Mouse (Mus musculus): ENCODE measurements around the gene Cox14. TPM values are rescaled to one million over a fixed set of nuclear protein-coding genes. Genes with fewer than 3 reads are reported as not detected.
A peak's percentile ranks its signal among the peaks of the same experiment; 100 is the strongest.

Gene Cox14
- polyA plus RNA-seq, 1 experiment from 2014 or later, result 230 TPM

DNA sequence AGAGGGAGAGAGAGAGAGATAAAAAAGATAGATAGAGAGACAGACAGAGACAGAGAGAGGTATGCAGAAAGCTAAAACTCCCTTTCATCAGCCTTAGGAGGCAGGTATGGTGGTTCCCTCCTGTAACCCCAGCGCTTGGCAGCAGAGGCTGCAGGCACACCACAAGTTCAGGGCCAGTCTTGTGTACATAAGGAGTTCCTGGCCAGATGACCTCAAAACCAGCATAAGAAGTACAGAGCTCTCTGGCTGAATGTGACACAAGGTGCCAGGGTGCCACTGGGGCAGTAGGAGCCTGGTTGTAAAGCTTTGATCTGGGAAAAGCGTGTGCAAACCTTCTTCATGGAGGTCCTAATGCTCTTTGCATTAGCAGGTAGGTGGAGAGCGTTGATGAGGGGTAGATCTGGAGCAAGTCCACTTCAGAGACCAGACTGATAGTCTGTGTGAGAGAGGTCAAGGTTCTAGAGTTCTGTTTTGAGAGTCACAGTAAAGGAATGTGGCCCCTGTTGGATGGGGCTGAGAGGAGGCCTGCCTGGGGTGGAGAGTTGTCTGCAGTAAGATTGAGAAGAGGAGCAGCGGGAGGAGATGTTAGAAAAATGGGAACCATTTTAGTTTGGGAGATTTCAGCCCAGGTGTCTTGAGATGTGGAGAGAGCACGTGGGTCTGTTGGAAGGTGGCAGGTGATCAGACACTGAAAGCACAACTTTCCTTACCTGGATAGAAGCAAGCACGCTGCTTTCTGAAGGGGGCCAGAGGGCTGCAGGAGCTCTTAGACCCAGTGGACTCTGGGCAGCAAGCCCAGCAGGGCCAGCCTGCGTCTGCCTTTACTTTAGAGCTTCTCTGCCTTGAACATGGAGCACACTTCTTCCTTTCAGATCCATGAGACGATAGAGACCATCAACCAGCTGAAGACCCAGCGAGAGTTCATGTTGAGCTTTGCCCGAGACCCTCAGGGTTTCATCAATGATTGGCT is 14.9 kb upstream of the Cox14 start:
- H3K4me2 ChIP-seq (ENCODE audit: low read length), result no peak overlapping the region
- no peak overlapping the region for H3K27ac ChIP-seq (replicated peaks in 1 of 2; ENCODE audit: control insufficient read depth in 1 of 2, insufficient read depth in 1 of 2, low read depth in 2 of 2, low read length in 2 of 2)
- H3K36me3 ChIP-seq (ENCODE audit: control insufficient read depth, insufficient read depth, low read length), result peaks cover 90% of the 10 kb centered on the region
- no peaks in the 10 kb centered on the region for H3K27me3 ChIP-seq (ENCODE audit: control insufficient read depth, insufficient read depth, low read length)
- no peak overlapping the region for H3K4me3 ChIP-seq (ENCODE audit: control insufficient read depth in 1 of 2, insufficient read depth in 1 of 2, low read depth in 1 of 2, low read length in 2 of 2)
- H3K9ac ChIP-seq (ENCODE audit: low read length), result no peak overlapping the region
- WGBS, result 92% methylated on average over 10 of the region's 10 CpGs
- no peaks in the 10 kb centered on the region for H3K9me3 ChIP-seq (ENCODE audit: control insufficient read depth, low read length)
- ATAC-seq (ENCODE audit: insufficient number of reproducible peaks, insufficient read depth, low FRiP score, low read depth), result no peak
- peaks cover 13 to 24% of the 10 kb centered on the region in 2 experiments for H3K4me1 ChIP-seq (ENCODE audit: control insufficient read depth in 2 of 2, insufficient read depth in 2 of 2, low read length in 2 of 2)

GRCm38 (mm10) chr15:99711491-99711890 is 13.9 kb upstream of the Cox14 start:
- Histone ChIP-seq H3K4me1 (ENCODE audit: control insufficient read depth in 2 of 2, insufficient read depth in 2 of 2, low read length in 2 of 2) (peaks cover 11 to 17% of the 10 kb centered on the region in 2 experiments), H3K27ac (replicated peaks in 1 of 2; ENCODE audit: control insufficient read depth in 1 of 2, insufficient read depth in 1 of 2, low read depth in 2 of 2, low read length in 2 of 2) (no peak overlapping the region), H3K9me3 (ENCODE audit: control insufficient read depth, low read length) (no peaks in the 10 kb centered on the region), H3K36me3 (ENCODE audit: control insufficient read depth, insufficient read depth, low read length) (peaks cover 83% of the 10 kb centered on the region), H3K9ac (ENCODE audit: low read length) (no peak overlapping the region), H3K27me3 (ENCODE audit: control insufficient read depth, insufficient read depth, low read length) (no peaks in the 10 kb centered on the region), H3K4me2 (ENCODE audit: low read length) (no peak overlapping the region), H3K4me3 (ENCODE audit: control insufficient read depth in 1 of 2, insufficient read depth in 1 of 2, low read depth in 1 of 2, low read length in 2 of 2) (no peak overlapping the region)
- ATAC-seq (ENCODE audit: insufficient number of reproducible peaks, insufficient read depth, low FRiP score, low read depth), result no peak
- WGBS, result 73% methylated on average over 3 of the region's 3 CpGs

- Histone ChIP-seq H3K27me3 (ENCODE audit: control insufficient read depth, insufficient read depth, low read length) (no peaks in the 10 kb centered on the region), H3K4me2 (ENCODE audit: low read length) (no peak overlapping the region), H3K27ac (replicated peaks in 1 of 2; ENCODE audit: control insufficient read depth in 1 of 2, insufficient read depth in 1 of 2, low read depth in 2 of 2, low read length in 2 of 2) (peak overlapping the region in 1 of 2 experiments; percentile 86; a peak in 2 of 4 replicates), H3K4me1 (ENCODE audit: control insufficient read depth in 2 of 2, insufficient read depth in 2 of 2, low read length in 2 of 2) (peaks cover 13 to 22% of the 10 kb centered on the region in 2 experiments), H3K9me3 (ENCODE audit: control insufficient read depth, low read length) (no peaks in the 10 kb centered on the region), H3K9ac (ENCODE audit: low read length) (peak overlapping the region; percentile 54; the same call in 1 of the 2 replicates), H3K36me3 (ENCODE audit: control insufficient read depth, insufficient read depth, low read length) (peaks cover 68% of the 10 kb centered on the region), H3K4me3 (ENCODE audit: control insufficient read depth in 1 of 2, insufficient read depth in 1 of 2, low read depth in 1 of 2, low read length in 2 of 2) (no peak overlapping the region)
- ATAC-seq (ENCODE audit: insufficient number of reproducible peaks, insufficient read depth, low FRiP score, low read depth), result no peak
- WGBS, result 65% methylated on average over 13 of the region's 13 CpGs
Measured at GRCm38 (mm10) chr15:99712666-99713559, 12.5 kb upstream of the Cox14 start.

- Histone ChIP-seq H3K4me2 (ENCODE audit: low read length) (no peak overlapping the region), H3K4me1 (ENCODE audit: control insufficient read depth in 2 of 2, insufficient read depth in 2 of 2, low read length in 2 of 2) (peaks cover 13 to 22% of the 10 kb centered on the region in 2 experiments), H3K9me3 (ENCODE audit: control insufficient read depth, low read length) (no peaks in the 10 kb centered on the region), H3K27me3 (ENCODE audit: control insufficient read depth, insufficient read depth, low read length) (no peaks in the 10 kb centered on the region), H3K36me3 (ENCODE audit: control insufficient read depth, insufficient read depth, low read length) (peaks cover 62% of the 10 kb centered on the region), H3K9ac (ENCODE audit: low read length) (peak overlapping the region; percentile 54; the same call in 1 of the 2 replicates), H3K27ac (replicated peaks in 1 of 2; ENCODE audit: control insufficient read depth in 1 of 2, insufficient read depth in 1 of 2, low read depth in 2 of 2, low read length in 2 of 2) (peak overlapping the region; percentile 67 to 86), H3K4me3 (ENCODE audit: control insufficient read depth in 1 of 2, insufficient read depth in 1 of 2, low read depth in 1 of 2, low read length in 2 of 2) (no peak overlapping the region)
- WGBS, result 65% methylated on average over 3 of the region's 3 CpGs
- no peak for ATAC-seq (ENCODE audit: insufficient number of reproducible peaks, insufficient read depth, low FRiP score, low read depth)
Measured at GRCm38 (mm10) chr15:99713569-99713968, 11.8 kb upstream of the Cox14 start.

- no peak overlapping the region for H3K4me3 ChIP-seq (ENCODE audit: control insufficient read depth in 1 of 2, insufficient read depth in 1 of 2, low read depth in 1 of 2, low read length in 2 of 2)
- 23% methylated on average over 4 of the region's 4 CpGs for WGBS
- H3K36me3 ChIP-seq (ENCODE audit: control insufficient read depth, insufficient read depth, low read length), result peaks cover 62% of the 10 kb centered on the region
- H3K4me1 ChIP-seq (ENCODE audit: control insufficient read depth in 2 of 2, insufficient read depth in 2 of 2, low read length in 2 of 2), result peaks cover 13 to 22% of the 10 kb centered on the region in 2 experiments
- H3K4me2 ChIP-seq (ENCODE audit: low read length), result no peak overlapping the region
- peak overlapping the region; percentile 67 to 86 for H3K27ac ChIP-seq (replicated peaks in 1 of 2; ENCODE audit: control insufficient read depth in 1 of 2, insufficient read depth in 1 of 2, low read depth in 2 of 2, low read length in 2 of 2)
- ATAC-seq (ENCODE audit: insufficient number of reproducible peaks, insufficient read depth, low FRiP score, low read depth), result no peak
- H3K27me3 ChIP-seq (ENCODE audit: control insufficient read depth, insufficient read depth, low read length), result no peaks in the 10 kb centered on the region
- no peaks in the 10 kb centered on the region for H3K9me3 ChIP-seq (ENCODE audit: control insufficient read depth, low read length)
- H3K9ac ChIP-seq (ENCODE audit: low read length), result peak overlapping the region; percentile 54; the same call in 1 of the 2 replicates
Measured at GRCm38 (mm10) chr15:99714206-99714605, 11.2 kb upstream of the Cox14 start.

DNA sequence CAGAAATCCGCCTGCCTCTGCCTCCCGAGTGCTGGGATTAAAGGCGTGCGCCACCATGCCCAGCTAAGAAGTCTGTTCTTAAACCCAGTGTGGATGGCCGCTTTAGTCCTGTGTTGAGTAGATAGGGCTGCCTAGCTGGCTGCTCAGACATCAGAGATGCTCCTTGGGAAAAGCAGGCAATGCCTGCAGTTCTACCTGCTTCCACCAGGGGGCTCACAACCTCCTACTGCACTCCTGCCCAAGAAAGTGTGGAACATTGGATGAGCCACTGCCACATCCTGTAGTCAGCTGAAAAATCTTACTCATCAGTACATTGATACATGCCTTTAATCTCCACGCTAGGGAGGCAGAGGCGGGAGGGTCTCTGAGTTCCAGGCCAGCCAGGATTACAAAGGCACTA is 10.6 kb upstream of the Cox14 start:
- no peak for ATAC-seq (ENCODE audit: insufficient number of reproducible peaks, insufficient read depth, low FRiP score, low read depth)
- peaks cover 57% of the 10 kb centered on the region for H3K36me3 ChIP-seq (ENCODE audit: control insufficient read depth, insufficient read depth, low read length)
- H3K27ac ChIP-seq (replicated peaks in 1 of 2; ENCODE audit: control insufficient read depth in 1 of 2, insufficient read depth in 1 of 2, low read depth in 2 of 2, low read length in 2 of 2), result peak overlapping the region in 1 of 2 experiments; percentile 86; a peak in 2 of 4 replicates
- H3K4me3 ChIP-seq (ENCODE audit: control insufficient read depth in 1 of 2, insufficient read depth in 1 of 2, low read depth in 1 of 2, low read length in 2 of 2), result no peak overlapping the region
- no peaks in the 10 kb centered on the region for H3K27me3 ChIP-seq (ENCODE audit: control insufficient read depth, insufficient read depth, low read length)
- H3K4me1 ChIP-seq (ENCODE audit: control insufficient read depth in 2 of 2, insufficient read depth in 2 of 2, low read length in 2 of 2), result peaks cover 13 to 22% of the 10 kb centered on the region in 2 experiments
- H3K4me2 ChIP-seq (ENCODE audit: low read length), result no peak overlapping the region
- H3K9me3 ChIP-seq (ENCODE audit: control insufficient read depth, low read length), result no peaks in the 10 kb centered on the region
- H3K9ac ChIP-seq (ENCODE audit: low read length), result no peak overlapping the region
- 48% methylated on average over 7 of the region's 7 CpGs for WGBS

GRCm38 (mm10) chr15:99715361-99715865 is 10.0 kb upstream of the Cox14 start:
- H3K4me1 ChIP-seq (ENCODE audit: control insufficient read depth in 2 of 2, insufficient read depth in 2 of 2, low read length in 2 of 2), result peaks cover 13 to 22% of the 10 kb centered on the region in 2 experiments
- H3K36me3 ChIP-seq (ENCODE audit: control insufficient read depth, insufficient read depth, low read length), result peaks cover 56% of the 10 kb centered on the region
- no peak for ATAC-seq (ENCODE audit: insufficient number of reproducible peaks, insufficient read depth, low FRiP score, low read depth)
- WGBS, result 72% methylated on average over 13 of the region's 13 CpGs
- H3K9me3 ChIP-seq (ENCODE audit: control insufficient read depth, low read length), result no peaks in the 10 kb centered on the region
- H3K4me3 ChIP-seq (ENCODE audit: control insufficient read depth in 1 of 2, insufficient read depth in 1 of 2, low read depth in 1 of 2, low read length in 2 of 2), result no peak overlapping the region
- H3K27ac ChIP-seq (replicated peaks in 1 of 2; ENCODE audit: control insufficient read depth in 1 of 2, insufficient read depth in 1 of 2, low read depth in 2 of 2, low read length in 2 of 2), result peak overlapping the region in 1 of 2 experiments; percentile 86; a peak in 1 of 4 replicates
- no peaks in the 10 kb centered on the region for H3K27me3 ChIP-seq (ENCODE audit: control insufficient read depth, insufficient read depth, low read length)
- no peak overlapping the region for H3K4me2 ChIP-seq (ENCODE audit: low read length)
- H3K9ac ChIP-seq (ENCODE audit: low read length), result no peak overlapping the region

Measured in heart, embryonic 14.5 days (tissue).